Mouse (Mus musculus): ENCODE measurements at regions not wholly inside any gene's neighbourhood (a gene's known extent, or its start where the extent isn't known, plus 50 kb on each side); places are given as distances from the start of the nearest gene placed in this dataset.
A peak's percentile ranks its signal among the peaks of the same experiment; 100 is the strongest.

DNA sequence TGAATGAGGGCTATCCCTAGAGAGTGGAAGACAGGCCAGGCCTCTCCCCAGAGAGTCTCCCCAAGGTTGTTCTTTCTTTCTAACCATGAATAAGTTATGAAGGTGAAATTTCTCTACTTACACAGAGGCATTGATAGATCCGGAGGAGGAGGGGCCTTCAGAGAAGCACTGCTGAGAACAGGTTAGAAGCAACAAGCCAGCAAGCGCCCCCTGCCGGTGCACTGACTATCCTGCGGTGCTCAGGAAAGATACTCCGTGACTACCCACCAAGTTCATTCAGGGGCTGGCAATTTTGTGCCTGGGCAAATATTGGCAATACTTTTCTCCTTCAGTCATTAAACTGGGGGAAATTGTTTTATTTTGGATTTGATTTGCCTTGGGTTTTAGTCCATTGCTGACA is 122.5 kb upstream of the Tank start:
- TF ChIP-seq CTCF (IDR thresholded peaks at IDR 0.05; ENCODE audit: borderline replicate concordance, extremely low read depth, insufficient read depth, insufficient read length) (peak; percentile 61), POLR2A (IDR thresholded peaks at IDR 0.05; ENCODE audit: borderline replicate concordance, extremely low read depth, insufficient read depth, insufficient read length, poor library complexity, severe bottlenecking) (no peak)
